Mouse (Mus musculus): ENCODE measurements around the gene Pikfyve. TPM values are rescaled to one million over a fixed set of nuclear protein-coding genes. Genes with fewer than 3 reads are reported as not detected.
A peak's percentile ranks its signal among the peaks of the same experiment; 100 is the strongest.

Pikfyve gene
- polyA plus RNA-seq, 1 experiment from 2014 or later, result 13.7 TPM

- in situ Hi-C loops (cut with MboI; ENCODE audit: low pct_unique_long_range_greater_than_20kb), result loop anchor here (25.0 kb wide), 1 partner anchor 654 kb away; no protein-coding TSS in a partner anchor
- no peak for DNase-seq (ENCODE audit: low read depth, low spot score)
- ATAC-seq, result no peak
- TF ChIP-seq CTCF (IDR thresholded peaks at IDR 0.05), result no peak
- CTCF ChIA-PET, result no interaction called here
- peaks cover 37% of the 10 kb centered on the region for H3K27me3 ChIP-seq
- POLR2A ChIA-PET, result no interaction called here
Measured at GRCm38 (mm10) chr1:65308476-65308875, 122.0 kb downstream of the Pikfyve start.

GRCm38 (mm10) chr1:65311214-65311933, 124.9 kb downstream of the Pikfyve start:
- TF ChIP-seq CTCF (IDR thresholded peaks at IDR 0.05), result no peak
- ChIA-PET POLR2A (no interaction called here), CTCF (interaction anchor here (0.8 to 1.9 kb wide), 3 partner anchors 15 to 791 kb away, joined by 3 to 5 read pairs (median 4); partner anchors contain the start of gene Pth2r)
- in situ Hi-C loops (cut with MboI; ENCODE audit: low pct_unique_long_range_greater_than_20kb), result loop anchor here (10.0 to 25.0 kb wide), 2 partner anchors 651 to 793 kb away; no protein-coding TSS in a partner anchor
- ATAC-seq, result no peak
- no peak for DNase-seq (ENCODE audit: low read depth, low spot score)
- peaks cover 39% of the 10 kb centered on the region for H3K27me3 ChIP-seq

GRCm38 (mm10) chr1:65312118-65312517, 125.6 kb downstream of the Pikfyve start:
- in situ Hi-C loops (cut with MboI; ENCODE audit: low pct_unique_long_range_greater_than_20kb), result loop anchor here (10.0 to 25.0 kb wide), 2 partner anchors 650 to 793 kb away; no protein-coding TSS in a partner anchor
- ChIA-PET POLR2A (no interaction called here), CTCF (interaction anchor here (0.8 to 1.9 kb wide), 2 partner anchors 15 to 790 kb away, joined by 3 to 5 read pairs; no protein-coding TSS in a partner anchor)
- peaks cover 39% of the 10 kb centered on the region for H3K27me3 ChIP-seq
- DNase-seq (ENCODE audit: low read depth, low spot score) (peak; percentile 2), ATAC-seq (no peak)
- peak; percentile 57 for TF ChIP-seq CTCF (IDR thresholded peaks at IDR 0.05)

GRCm38 (mm10) chr1:65312896-65313295, 126.4 kb downstream of the Pikfyve start:
- ATAC-seq (no peak), DNase-seq (ENCODE audit: low read depth, low spot score) (no peak)
- peak; percentile 58 for TF ChIP-seq CTCF (IDR thresholded peaks at IDR 0.05)
- peaks cover 47% of the 10 kb centered on the region for H3K27me3 ChIP-seq
- in situ Hi-C loops (cut with MboI; ENCODE audit: low pct_unique_long_range_greater_than_20kb), result loop anchor here (10.0 to 25.0 kb wide), 2 partner anchors 649 to 792 kb away; no protein-coding TSS in a partner anchor
- POLR2A ChIA-PET, result no interaction called here
- CTCF ChIA-PET, result no interaction called here

DNA sequence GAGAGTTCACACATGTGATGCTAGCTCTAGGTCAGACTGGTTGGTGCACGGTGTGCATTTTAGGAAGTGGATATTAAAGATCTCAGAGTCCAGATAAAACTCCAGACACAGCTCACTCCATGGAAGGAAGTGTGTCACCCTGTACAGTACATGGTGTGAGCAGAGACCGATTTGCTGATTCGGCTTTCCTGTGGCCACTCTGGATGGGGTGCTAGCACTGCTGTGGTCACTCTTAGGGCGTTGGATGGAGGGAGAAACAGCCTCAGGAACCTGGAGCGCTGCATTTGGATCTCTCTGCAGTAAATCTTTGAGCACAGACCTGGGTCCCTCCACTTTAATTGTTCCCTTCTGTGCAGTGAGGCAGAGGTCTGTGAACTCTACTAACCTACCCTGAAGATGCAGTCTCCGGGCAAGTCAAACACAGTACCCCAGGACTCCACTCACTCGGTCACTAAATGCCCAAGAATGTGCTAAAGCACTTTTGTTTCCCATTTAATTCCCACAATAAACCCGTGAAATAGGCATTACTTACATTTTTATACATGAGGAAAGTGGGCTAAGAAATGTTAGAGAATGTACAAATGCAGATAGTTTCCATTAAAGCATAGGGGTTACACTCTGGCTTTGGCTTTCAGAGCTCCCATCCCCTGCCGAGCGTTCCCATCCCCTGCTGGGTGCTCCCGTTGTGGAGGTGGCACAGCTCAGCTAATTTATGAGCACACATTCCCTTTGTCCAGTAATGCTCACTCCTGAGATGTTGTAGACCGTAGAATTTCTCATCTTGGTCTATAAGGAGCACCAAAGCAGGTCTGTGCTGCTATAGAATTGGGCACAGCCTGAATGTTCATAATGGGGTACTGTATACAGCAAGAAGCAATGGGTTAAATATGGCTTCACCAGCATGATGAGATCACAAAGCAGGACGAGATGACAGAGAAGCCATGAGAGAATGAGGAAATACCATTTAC, 127.9 kb downstream of the Pikfyve start:
- in situ Hi-C loops (cut with MboI; ENCODE audit: low pct_unique_long_range_greater_than_20kb), result loop anchor here (10.0 to 25.0 kb wide), 2 partner anchors 648 to 790 kb away; no protein-coding TSS in a partner anchor
- no peak for ATAC-seq
- POLR2A ChIA-PET, result no interaction called here

GRCm38 (mm10) chr1:65315022-65315407, 128.5 kb downstream of the Pikfyve start:
- CTCF ChIA-PET, result no interaction called here
- no peak for TF ChIP-seq CTCF (IDR thresholded peaks at IDR 0.05)
- DNase-seq (ENCODE audit: low read depth, low spot score) (no peak), ATAC-seq (no peak)
- peaks cover 52% of the 10 kb centered on the region for H3K27me3 ChIP-seq
- in situ Hi-C loops (cut with MboI; ENCODE audit: low pct_unique_long_range_greater_than_20kb), result loop anchor here (10.0 to 25.0 kb wide), 2 partner anchors 647 to 790 kb away; no protein-coding TSS in a partner anchor
- POLR2A ChIA-PET, result no interaction called here

More for the DNA sequence above, 127.9 kb downstream of the Pikfyve start:
- no peak for TF ChIP-seq CTCF (IDR thresholded peaks at IDR 0.05)
- CTCF ChIA-PET, result no interaction called here
- peaks cover 52% of the 10 kb centered on the region for H3K27me3 ChIP-seq
- no peak for DNase-seq (ENCODE audit: low read depth, low spot score)

Other genes starting within 250 kb of the Pikfyve start
- 10.2 TPM for gene Plekhm3, start 229.9 kb upstream of the Pikfyve start, polyA plus RNA-seq (2021)
- gene Akr1cl, start 153.9 kb upstream of the Pikfyve start, polyA plus RNA-seq (2021), result not detected
- gene Cryge, start 135.5 kb upstream of the Pikfyve start, polyA plus RNA-seq (2021), result not detected
- not detected for gene Crygd, start 123.2 kb upstream of the Pikfyve start, polyA plus RNA-seq (2021)
- not detected for gene Crygc, start 113.0 kb upstream of the Pikfyve start, polyA plus RNA-seq (2021)
- not detected for gene Crygb, start 104.4 kb upstream of the Pikfyve start, polyA plus RNA-seq (2021)
- not detected for gene Cryga, start 83.3 kb upstream of the Pikfyve start, polyA plus RNA-seq (2021)
- gene Gm28845, start 67.1 kb upstream of the Pikfyve start, polyA plus RNA-seq (2021), result not detected
- gene D630023F18Rik, start 63.5 kb upstream of the Pikfyve start, polyA plus RNA-seq (2021), result 0.08 TPM
- gene Idh1, start 183 bp upstream of the Pikfyve start, polyA plus RNA-seq (2021), result 69.2 TPM
- 0.03 TPM for gene Pth2r, start 95.4 kb downstream of the Pikfyve start, polyA plus RNA-seq (2021)

Data from Patski (cell line).